Mouse (Mus musculus) heart, adult 2 months (tissue): ENCODE results near the gene Elf1.

Experiments used
- CTCF ChIP-seq: fragments of 200-600 bp; IDR thresholded peaks from 2 replicates; pipeline ENCODE4 v1.8.1; 2022; ENCODE audit warnings: antibody characterized with exemption, mild to moderate bottlenecking, moderate library complexity
- POLR2A ChIP-seq: fragments of 200-500 bp; IDR thresholded peaks from 2 replicates; pipeline ENCODE4 v1.6.1; 2011; ENCODE audit warnings: mild to moderate bottlenecking, low read depth, low read length, control low read depth; ENCODE audit not compliant: insufficient read depth

- TF ChIP-seq CTCF (no peak), POLR2A (no peak)
Observed at GRCm38 (mm10) chr14:79534206-79534605, 53.2 kb downstream of the Elf1 start.
